Mouse (Mus musculus): ENCODE measurements around the gene St6galnac5.
"Not testable (repeated sequence)": the region's sequence is repeated elsewhere in the genome, so short reads cannot be mapped to it uniquely, and the experiment has no call there.

The St6galnac5 gene

GRCm38 (mm10) chr3:152866035-152866965 lies 115.7 kb downstream of the St6galnac5 start:
- peak in 1 of 2 experiments; percentile 9 for DNase-seq

GRCm38 (mm10) chr3:152861978-152862377 lies 120.1 kb downstream of the St6galnac5 start:
- DNase-seq = no peak

- DNase-seq = no peak
These were observed 120.6 kb downstream of the St6galnac5 start for GRCm38 (mm10) chr3:152861450-152861849.

- DNase-seq = no peak
These were observed 126.0 kb downstream of the St6galnac5 start for GRCm38 (mm10) chr3:152856095-152856494.

- no peak for DNase-seq
These were observed 126.9 kb downstream of the St6galnac5 start for GRCm38 (mm10) chr3:152855006-152855614.

GRCm38 (mm10) chr3:152843925-152844324 lies 138.1 kb downstream of the St6galnac5 start:
- no peak for DNase-seq

- no peak for DNase-seq
These were observed 139.4 kb downstream of the St6galnac5 start for GRCm38 (mm10) chr3:152842648-152843047.

- DNase-seq = no peak
These were observed 140.8 kb downstream of the St6galnac5 start for GRCm38 (mm10) chr3:152841264-152841663.

- DNase-seq = no peak
These were observed 144.1 kb downstream of the St6galnac5 start for GRCm38 (mm10) chr3:152837938-152838337.

- DNase-seq = no peak
These were observed 144.6 kb downstream of the St6galnac5 start for GRCm38 (mm10) chr3:152837407-152837806.

GRCm38 (mm10) chr3:152832436-152832835 lies 149.6 kb downstream of the St6galnac5 start:
- no peak for DNase-seq

GRCm38 (mm10) chr3:152831974-152832373 lies 150.1 kb downstream of the St6galnac5 start:
- DNase-seq = no peak

- no peak for DNase-seq
These were observed 150.7 kb downstream of the St6galnac5 start for GRCm38 (mm10) chr3:152831377-152831776.

- DNase-seq = peak; percentile 80
These were observed 160.8 kb downstream of the St6galnac5 start for GRCm38 (mm10) chr3:152821202-152821601.

GRCm38 (mm10) chr3:152820406-152820805 lies 161.6 kb downstream of the St6galnac5 start:
- DNase-seq = no peak

GRCm38 (mm10) chr3:152815110-152815509 lies 166.9 kb downstream of the St6galnac5 start:
- DNase-seq = no peak

GRCm38 (mm10) chr3:152813905-152814304 lies 168.1 kb downstream of the St6galnac5 start:
- no peak for DNase-seq

GRCm38 (mm10) chr3:152799738-152800431 lies 182.2 kb downstream of the St6galnac5 start:
- peak in 1 of 2 experiments; percentile 18 for DNase-seq

- no peak for DNase-seq
These were observed 184.7 kb downstream of the St6galnac5 start for GRCm38 (mm10) chr3:152797354-152797753.

- DNase-seq = no peak
These were observed 185.8 kb downstream of the St6galnac5 start for GRCm38 (mm10) chr3:152796216-152796615.

- no peak for DNase-seq
These were observed 189.0 kb downstream of the St6galnac5 start for GRCm38 (mm10) chr3:152793006-152793405.

- DNase-seq = no peak
These were observed 189.4 kb downstream of the St6galnac5 start for GRCm38 (mm10) chr3:152792601-152793000.

GRCm38 (mm10) chr3:152788301-152788953 lies 193.6 kb downstream of the St6galnac5 start:
- DNase-seq = not testable (repeated sequence)

Measured in lung, postnatal 4 days (tissue).